Mouse (Mus musculus) thymus, adult 2 months (tissue): ENCODE measurements around the gene Crmp1.

Source experiments
- CTCF ChIP-seq: fragments of 200-500 bp; IDR thresholded peaks from 2 replicates; pipeline ENCODE4 v1.5.1; 2012; ENCODE audit warnings: mild to moderate bottlenecking, control low read depth, low read length, moderate library complexity, borderline replicate concordance; ENCODE audit not compliant: control insufficient read depth, poor library complexity, insufficient read depth; ENCODE audit errors: extremely low read depth
- POLR2A ChIP-seq: fragments of 200-500 bp; IDR thresholded peaks from 2 replicates; pipeline ENCODE4 v1.6.1; 2012; ENCODE audit warnings: mild to moderate bottlenecking, low read length, control low read depth, moderate library complexity; ENCODE audit not compliant: control insufficient read depth, poor library complexity, insufficient read depth; ENCODE audit errors: extremely low read depth

GRCm38 (mm10) chr5:37240550-37240949 is 1.2 kb upstream of the Crmp1 start:
- TF ChIP-seq CTCF: no peak
- TF ChIP-seq POLR2A: no peak
